Mouse (Mus musculus): ENCODE measurements at regions not wholly inside any gene's neighbourhood (a gene's known extent, or its start where the extent isn't known, plus 50 kb on each side); places are given as distances from the start of the nearest gene placed in this dataset.

DNA sequence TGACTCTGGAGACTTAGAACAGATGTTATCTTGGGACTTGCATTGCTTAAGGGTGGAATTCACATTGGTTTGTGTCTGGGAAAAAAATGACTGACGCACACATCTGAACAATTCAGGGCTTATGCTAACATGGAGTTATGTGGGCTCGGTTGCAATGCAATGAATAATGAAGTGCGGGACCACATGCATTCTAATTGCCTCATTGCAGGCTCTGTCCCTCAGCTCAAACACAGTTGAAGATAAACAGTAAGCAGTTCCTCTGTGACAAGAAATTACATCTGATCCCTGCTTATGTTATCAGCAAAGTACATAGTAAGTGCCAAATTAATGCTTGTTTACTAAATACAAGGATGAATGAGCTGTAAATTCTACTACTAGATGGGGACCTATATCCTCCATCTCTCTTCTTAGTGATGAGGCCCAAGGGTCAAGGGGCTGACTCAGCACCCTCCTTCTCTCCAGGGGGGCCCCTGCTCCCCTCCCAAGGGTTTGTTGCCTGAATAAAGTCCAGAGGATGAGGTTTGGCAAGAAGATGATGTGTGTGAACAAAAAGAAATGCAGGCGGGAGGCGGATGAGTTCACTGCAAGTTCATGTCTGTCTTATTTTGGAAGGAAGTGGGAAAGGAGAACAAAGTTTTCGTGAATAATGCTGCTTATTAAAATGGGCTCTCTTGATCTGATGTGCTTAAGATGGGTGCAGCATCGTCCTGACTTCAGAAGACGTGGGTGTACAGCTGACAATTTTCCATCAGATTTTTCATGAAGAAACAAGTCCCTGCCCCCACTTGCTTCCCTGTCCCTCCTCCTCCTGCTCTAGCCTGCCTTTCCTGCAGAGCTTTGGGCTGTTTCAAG lies 533.1 kb downstream of the Shisa9 start:
- Histone ChIP-seq H3K27me3 (no peaks in the 10 kb centered on the region), H3K4me3 (no peak overlapping the region), H3K9me3 (no peaks in the 10 kb centered on the region), H3K27ac (no peak overlapping the region), H3K4me2 (replicated peaks) (no peak overlapping the region), H3K36me3 (no peaks in the 10 kb centered on the region), H3K9ac (no peak overlapping the region), H3K4me1 (no peaks in the 10 kb centered on the region)
- no peak for ATAC-seq (ENCODE audit: low FRiP score, low read depth)
- WGBS, result 76% methylated on average over 8 of the region's 8 CpGs

DNA sequence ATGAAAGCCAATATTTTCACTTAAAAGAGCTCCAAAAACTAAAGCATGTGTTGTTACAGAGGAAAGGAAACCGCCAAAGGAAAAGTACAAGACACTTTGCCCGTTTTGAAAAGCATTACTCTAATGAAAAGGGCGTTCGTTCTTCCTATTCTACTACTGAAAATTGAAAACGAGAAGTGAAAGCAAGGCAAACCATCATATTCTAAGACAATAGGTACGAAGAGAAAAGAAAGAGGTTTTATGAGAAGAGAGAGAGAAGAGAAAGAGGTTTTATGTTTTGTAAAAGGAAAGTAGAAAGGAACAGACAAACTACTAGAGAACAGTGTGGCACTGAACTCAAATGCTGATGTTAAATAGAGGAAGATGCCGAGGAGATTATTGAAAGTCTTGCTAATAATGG lies 534.4 kb downstream of the Shisa9 start:
- Histone ChIP-seq H3K27me3 (no peaks in the 10 kb centered on the region), H3K4me1 (no peaks in the 10 kb centered on the region), H3K36me3 (no peaks in the 10 kb centered on the region), H3K4me2 (replicated peaks) (no peak overlapping the region), H3K4me3 (no peak overlapping the region), H3K9me3 (no peaks in the 10 kb centered on the region), H3K9ac (no peak overlapping the region), H3K27ac (no peak overlapping the region)
- WGBS, result 87% methylated on average over 7 of the region's 7 CpGs
- ATAC-seq (ENCODE audit: low FRiP score, low read depth), result no peak

DNA sequence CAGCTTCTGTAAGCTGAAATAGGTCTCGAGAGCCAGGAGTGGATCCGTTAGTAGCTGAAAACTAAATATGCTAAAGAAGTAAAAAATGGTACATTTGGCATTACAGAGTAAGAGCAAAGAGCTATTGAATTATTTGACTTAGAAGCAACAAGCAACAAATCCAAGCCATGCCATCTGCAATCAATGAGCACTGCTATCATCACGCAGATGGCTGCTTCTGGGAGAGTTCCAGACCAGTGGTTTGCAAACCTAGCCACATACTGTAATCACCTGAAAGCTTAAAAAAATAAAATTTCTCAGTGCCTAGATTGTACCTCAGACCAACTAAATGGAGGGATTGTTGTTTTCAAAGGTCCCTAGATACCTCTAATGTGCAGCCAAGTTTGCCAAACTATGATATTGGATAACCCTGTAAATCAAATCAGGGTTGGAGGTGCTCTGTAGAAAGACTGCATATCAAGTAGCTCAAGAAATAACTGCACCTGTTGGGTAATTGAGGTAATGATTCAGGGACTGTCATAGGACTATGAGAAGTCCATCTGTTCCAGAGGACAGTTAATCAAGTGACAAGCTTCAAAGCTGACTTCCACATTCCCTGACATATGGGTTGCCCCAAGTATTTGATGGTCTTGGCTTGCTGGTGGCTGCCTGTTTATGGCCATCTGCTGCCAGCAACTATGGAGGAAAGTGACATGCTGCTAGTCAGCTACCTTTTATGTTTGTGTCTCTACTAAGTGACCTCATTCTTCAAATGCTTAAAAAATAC lies 538.0 kb downstream of the Shisa9 start:
- 63% methylated on average over 3 of the region's 3 CpGs for WGBS
- Histone ChIP-seq H3K4me1 (no peaks in the 10 kb centered on the region), H3K27ac (no peak overlapping the region)

DNA sequence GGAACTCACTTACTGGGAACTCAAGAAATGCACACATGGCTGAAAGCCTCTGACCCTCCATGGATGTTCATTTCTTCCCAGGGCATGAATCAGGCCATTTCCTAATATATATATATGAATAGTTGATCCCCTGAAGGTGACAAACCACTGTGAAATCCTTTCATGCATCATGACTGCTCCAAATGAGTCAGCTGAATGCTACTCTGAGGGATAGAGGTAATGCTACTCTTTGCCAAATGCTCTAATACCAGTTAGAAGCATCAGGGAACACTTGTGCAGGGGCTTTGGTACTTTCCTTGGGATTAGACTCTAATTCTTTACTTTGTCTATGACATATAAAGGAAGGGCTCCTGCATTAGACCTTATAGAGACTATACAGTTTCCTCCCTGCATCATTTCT lies 561.0 kb upstream of the Ercc4 start:
- no peak overlapping the region for H3K9ac ChIP-seq
- no peaks in the 10 kb centered on the region for H3K27me3 ChIP-seq
- no peak overlapping the region for H3K27ac ChIP-seq
- no peaks in the 10 kb centered on the region for H3K9me3 ChIP-seq
- H3K4me1 ChIP-seq, result no peaks in the 10 kb centered on the region
- no peak overlapping the region for H3K4me2 ChIP-seq (replicated peaks)
- no peak overlapping the region for H3K4me3 ChIP-seq
- H3K36me3 ChIP-seq, result no peaks in the 10 kb centered on the region
- no peak for ATAC-seq (ENCODE audit: low FRiP score, low read depth)

More for the DNA sequence above, 538.0 kb downstream of the Shisa9 start:
- H3K9ac ChIP-seq, result no peak overlapping the region
- H3K27me3 ChIP-seq, result no peaks in the 10 kb centered on the region
- no peaks in the 10 kb centered on the region for H3K9me3 ChIP-seq
- ATAC-seq (ENCODE audit: low FRiP score, low read depth), result peak; percentile 19; the same call in 1 of the 2 replicates
- H3K4me2 ChIP-seq (replicated peaks), result no peak overlapping the region
- H3K36me3 ChIP-seq, result no peaks in the 10 kb centered on the region
- no peak overlapping the region for H3K4me3 ChIP-seq

GRCm38 (mm10) chr16:12588889-12589288 lies 520.6 kb upstream of the Ercc4 start:
- H3K4me2 ChIP-seq (replicated peaks), result no peak overlapping the region
- H3K27ac ChIP-seq, result no peak overlapping the region
- H3K36me3 ChIP-seq, result no peaks in the 10 kb centered on the region
- no peaks in the 10 kb centered on the region for H3K4me1 ChIP-seq
- no peaks in the 10 kb centered on the region for H3K9me3 ChIP-seq
- no peaks in the 10 kb centered on the region for H3K27me3 ChIP-seq
- no peak for ATAC-seq (ENCODE audit: low FRiP score, low read depth)
- no peak overlapping the region for H3K9ac ChIP-seq
- no peak overlapping the region for H3K4me3 ChIP-seq

DNA sequence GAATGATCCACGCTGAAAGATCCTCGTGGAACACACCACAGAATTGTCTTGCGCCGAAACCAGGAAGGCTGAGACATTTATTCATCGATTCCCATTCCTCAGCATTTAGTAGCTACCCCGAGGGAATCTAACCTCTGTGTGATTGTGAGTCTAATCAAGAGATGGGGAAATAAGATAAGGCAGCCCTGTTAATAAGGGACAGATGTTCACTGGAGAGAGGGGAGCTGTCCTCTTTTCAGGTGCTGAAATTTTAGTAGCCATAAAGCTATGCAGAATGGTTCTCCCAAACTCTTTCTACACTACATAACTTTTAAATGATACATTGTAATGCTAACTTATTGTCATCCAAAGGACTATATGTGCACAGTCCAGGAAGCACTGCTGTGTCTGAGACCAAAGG lies 501.2 kb upstream of the Ercc4 start:
- 51% methylated on average over 6 of the region's 6 CpGs for WGBS
- Histone ChIP-seq H3K9me3 (no peaks in the 10 kb centered on the region), H3K27ac (no peak overlapping the region), H3K27me3 (no peaks in the 10 kb centered on the region), H3K4me3 (no peak overlapping the region), H3K36me3 (no peaks in the 10 kb centered on the region), H3K4me2 (replicated peaks) (no peak overlapping the region), H3K4me1 (no peaks in the 10 kb centered on the region), H3K9ac (no peak overlapping the region)
- ATAC-seq (ENCODE audit: low FRiP score, low read depth), result no peak

DNA sequence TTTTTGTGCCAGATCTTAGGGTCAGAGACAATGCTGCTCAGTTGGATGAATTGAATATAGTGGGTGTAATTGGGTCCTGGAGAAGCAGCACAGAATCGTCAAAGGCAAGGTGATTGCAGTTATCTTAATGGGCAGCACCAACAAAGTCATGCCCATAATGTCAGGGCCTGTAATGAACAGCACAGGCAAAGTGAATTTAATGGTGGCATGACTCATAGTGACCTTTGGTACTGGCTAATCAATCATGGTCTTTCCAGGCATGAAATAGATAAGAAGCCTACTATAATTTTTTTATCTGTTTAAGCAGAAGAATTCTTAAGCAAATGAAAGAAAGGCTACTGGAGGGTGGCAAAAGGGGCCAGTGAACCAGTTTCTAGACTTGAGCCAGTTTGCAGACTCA lies 498.4 kb upstream of the Ercc4 start:
- Histone ChIP-seq H3K9me3 (no peaks in the 10 kb centered on the region), H3K4me2 (replicated peaks) (no peak overlapping the region), H3K27me3 (no peaks in the 10 kb centered on the region), H3K9ac (no peak overlapping the region), H3K27ac (no peak overlapping the region), H3K36me3 (no peaks in the 10 kb centered on the region), H3K4me1 (no peaks in the 10 kb centered on the region), H3K4me3 (no peak overlapping the region)
- 49% methylated on average over 1 of the region's 1 CpGs for WGBS
- ATAC-seq (ENCODE audit: low FRiP score, low read depth), result no peak

- H3K4me2 ChIP-seq (replicated peaks), result no peak overlapping the region
- H3K27me3 ChIP-seq, result no peaks in the 10 kb centered on the region
- no peak overlapping the region for H3K27ac ChIP-seq
- no peak overlapping the region for H3K4me3 ChIP-seq
- no peaks in the 10 kb centered on the region for H3K36me3 ChIP-seq
- no peaks in the 10 kb centered on the region for H3K4me1 ChIP-seq
- no peak overlapping the region for H3K9ac ChIP-seq
- WGBS, result 67% methylated on average over 3 of the region's 3 CpGs
- ATAC-seq (ENCODE audit: low FRiP score, low read depth), result no peak
- no peaks in the 10 kb centered on the region for H3K9me3 ChIP-seq
Measured at GRCm38 (mm10) chr16:12617781-12618180, 491.7 kb upstream of the Ercc4 start.

GRCm38 (mm10) chr16:12632533-12632932 lies 477.0 kb upstream of the Ercc4 start:
- H3K4me1 ChIP-seq, result no peaks in the 10 kb centered on the region
- no peaks in the 10 kb centered on the region for H3K9me3 ChIP-seq
- H3K4me2 ChIP-seq (replicated peaks), result no peak overlapping the region
- no peak overlapping the region for H3K4me3 ChIP-seq
- no peak overlapping the region for H3K9ac ChIP-seq
- H3K36me3 ChIP-seq, result no peaks in the 10 kb centered on the region
- no peak for ATAC-seq (ENCODE audit: low FRiP score, low read depth)
- H3K27me3 ChIP-seq, result no peaks in the 10 kb centered on the region
- H3K27ac ChIP-seq, result no peak overlapping the region

DNA sequence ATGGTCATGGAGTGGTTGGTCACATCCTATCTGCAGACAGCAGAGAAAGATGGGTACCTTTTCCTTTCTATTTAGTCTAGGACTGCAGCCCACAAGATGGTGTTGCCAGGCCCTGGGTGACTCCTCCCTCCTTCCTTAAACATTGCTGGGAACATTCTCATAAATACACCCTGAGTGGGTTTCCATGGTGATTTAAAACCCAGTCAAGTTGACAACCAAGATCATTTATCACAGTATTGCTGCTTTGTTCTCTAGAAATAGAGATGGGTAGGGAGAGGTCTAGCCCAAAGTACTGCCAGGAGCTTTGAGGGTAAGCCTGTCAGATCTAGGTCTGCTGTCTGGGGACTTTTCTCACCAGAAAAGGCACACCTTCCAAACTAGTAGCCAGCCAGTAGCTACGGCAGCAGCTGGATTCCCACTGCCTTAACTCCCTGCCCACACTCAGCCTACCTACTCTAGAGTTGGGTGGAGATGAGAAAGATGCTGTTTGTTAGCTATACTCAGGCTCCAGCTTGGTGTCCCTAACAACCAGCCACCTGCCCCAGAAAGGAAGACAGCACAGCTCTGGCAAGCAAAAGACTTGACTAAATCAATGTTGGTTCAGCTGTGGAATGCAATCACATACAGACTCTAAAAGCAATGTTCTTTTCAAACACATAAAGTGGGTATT lies 470.4 kb upstream of the Ercc4 start:
- Histone ChIP-seq H3K4me3 (no peak overlapping the region), H3K9me3 (no peaks in the 10 kb centered on the region), H3K36me3 (no peaks in the 10 kb centered on the region), H3K9ac (no peak overlapping the region), H3K4me1 (no peaks in the 10 kb centered on the region), H3K27me3 (no peaks in the 10 kb centered on the region), H3K4me2 (replicated peaks) (no peak overlapping the region), H3K27ac (no peak overlapping the region)
- WGBS, result 68% methylated on average over 1 of the region's 1 CpGs
- ATAC-seq (ENCODE audit: low FRiP score, low read depth), result no peak

GRCm38 (mm10) chr16:12643053-12643452 lies 466.4 kb upstream of the Ercc4 start:
- Histone ChIP-seq H3K27me3 (no peaks in the 10 kb centered on the region), H3K4me2 (replicated peaks) (no peak overlapping the region), H3K27ac (no peak overlapping the region), H3K4me3 (no peak overlapping the region), H3K36me3 (no peaks in the 10 kb centered on the region), H3K9ac (no peak overlapping the region), H3K9me3 (no peaks in the 10 kb centered on the region), H3K4me1 (no peaks in the 10 kb centered on the region)
- ATAC-seq (ENCODE audit: low FRiP score, low read depth), result no peak

- H3K9me3 ChIP-seq, result no peaks in the 10 kb centered on the region
- H3K4me1 ChIP-seq, result no peaks in the 10 kb centered on the region
- 57% methylated on average over 2 of the region's 2 CpGs for WGBS
- ATAC-seq (ENCODE audit: low FRiP score, low read depth), result no peak
- H3K36me3 ChIP-seq, result no peaks in the 10 kb centered on the region
- no peak overlapping the region for H3K27ac ChIP-seq
- no peak overlapping the region for H3K4me3 ChIP-seq
- H3K9ac ChIP-seq, result no peak overlapping the region
- no peak overlapping the region for H3K4me2 ChIP-seq (replicated peaks)
- no peaks in the 10 kb centered on the region for H3K27me3 ChIP-seq
Measured at GRCm38 (mm10) chr16:12644621-12645020, 464.9 kb upstream of the Ercc4 start.
